Mouse (Mus musculus): Measurements from ENCODE around the gene Slc38a2. TPM values are rescaled to one million over a fixed set of nuclear protein-coding genes. Genes with fewer than 3 reads are reported as not detected.

The Slc38a2 gene
- total RNA-seq, 2 experiments from 2014 or later: 63.8 to 137 TPM

DNA sequence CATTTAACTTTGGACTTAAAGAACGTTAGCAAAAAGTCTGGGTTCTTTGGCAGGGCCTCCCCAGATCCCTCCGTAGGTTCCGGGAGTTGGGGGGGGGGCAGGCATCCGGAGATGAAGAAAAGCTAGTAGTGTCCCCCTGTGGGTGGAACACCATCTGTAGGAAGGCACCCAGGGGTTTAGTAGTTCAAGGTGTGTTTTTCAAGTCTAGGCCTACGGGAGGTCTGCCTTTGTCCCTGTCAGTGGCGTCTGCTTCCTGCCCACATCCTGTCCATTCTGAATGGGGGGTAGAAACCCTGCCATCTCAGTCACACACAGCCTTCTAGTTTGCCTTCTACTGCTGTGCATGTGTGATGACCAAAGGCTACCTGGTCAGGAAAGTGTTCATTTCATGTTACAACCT is 20.6 kb upstream of the Slc38a2 start:
- peak; percentile 70 for ATAC-seq (ENCODE audit: poor library complexity, severe bottlenecking)

DNA sequence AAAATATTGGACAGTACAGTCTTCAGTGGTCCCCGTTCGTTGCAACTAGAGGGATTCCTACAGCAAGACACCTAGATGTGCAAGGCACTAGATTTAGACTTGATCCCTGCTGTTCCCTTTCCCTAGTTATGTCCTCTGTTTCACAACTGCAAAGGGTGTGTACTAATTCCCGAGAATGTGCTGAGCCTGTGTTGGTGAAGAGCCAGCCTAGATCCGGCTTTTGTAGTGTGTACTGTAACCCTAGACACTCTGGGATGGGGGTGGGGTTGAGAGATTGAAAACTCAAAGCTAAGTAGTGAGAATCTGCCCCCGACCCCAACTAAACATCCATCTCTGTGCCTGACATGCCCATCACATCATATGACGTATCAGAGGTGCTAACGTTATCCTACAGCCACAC is 18.9 kb upstream of the Slc38a2 start:
- ATAC-seq (ENCODE audit: poor library complexity, severe bottlenecking): no peak

DNA sequence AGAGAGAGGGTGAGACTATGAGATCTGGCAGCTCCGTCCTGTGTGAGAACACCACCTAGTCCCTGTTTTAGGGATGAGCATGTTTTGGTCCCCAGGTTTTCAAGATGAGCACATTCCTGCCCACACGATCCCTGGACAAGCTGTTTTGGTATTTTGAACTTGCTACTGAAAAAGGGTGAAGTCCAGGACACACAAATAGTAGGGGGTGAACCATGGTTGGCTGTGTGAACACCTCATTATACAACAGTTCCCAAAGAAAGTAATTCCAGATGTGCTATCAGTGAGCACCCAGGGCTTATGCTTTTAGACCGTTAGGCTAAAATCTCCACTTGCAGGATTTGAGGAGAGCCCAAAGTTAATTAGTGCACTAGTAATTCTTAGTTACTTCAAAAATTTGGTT is 17.7 kb upstream of the Slc38a2 start:
- ATAC-seq (ENCODE audit: poor library complexity, severe bottlenecking): no peak

DNA sequence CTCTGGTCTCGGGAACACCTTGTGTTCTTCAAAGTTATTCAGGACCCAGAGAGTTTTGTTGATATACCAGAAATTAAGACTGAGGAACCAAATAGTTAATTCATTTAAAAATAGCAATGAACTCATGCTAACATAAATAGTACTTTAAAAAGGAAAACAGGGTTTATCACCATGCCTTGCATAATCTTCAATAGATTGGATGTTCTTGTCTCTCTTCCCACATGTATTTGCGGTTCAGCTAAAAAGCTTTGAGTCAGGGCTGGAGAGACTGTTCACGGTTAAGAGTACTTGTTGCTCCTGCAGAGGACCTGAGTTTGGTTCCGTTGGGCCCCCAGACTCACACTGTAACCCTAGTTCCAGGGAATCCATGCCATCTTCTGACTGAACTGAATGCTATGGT is 16.8 kb upstream of the Slc38a2 start:
- no peak for ATAC-seq (ENCODE audit: poor library complexity, severe bottlenecking)

DNA sequence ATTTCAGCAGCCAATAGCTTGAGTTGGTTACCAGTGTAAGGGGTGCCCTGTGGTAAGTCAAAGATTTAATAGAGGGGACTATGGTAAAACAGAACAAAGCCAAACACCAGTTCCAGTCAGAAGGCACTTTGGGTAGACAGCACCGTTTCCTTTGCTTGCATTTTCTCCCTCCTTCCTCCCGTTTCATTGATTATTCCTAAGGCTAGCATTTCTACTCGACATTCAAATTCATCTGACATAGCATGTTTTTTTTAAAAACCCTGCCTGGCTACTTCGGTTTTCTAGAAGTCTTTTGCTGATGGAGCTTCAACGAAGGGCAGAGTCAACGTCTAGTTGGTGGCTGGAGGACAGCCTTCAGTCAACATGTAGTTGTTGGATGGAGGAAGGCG is 16.2 kb upstream of the Slc38a2 start:
- ATAC-seq (ENCODE audit: poor library complexity, severe bottlenecking): no peak

DNA sequence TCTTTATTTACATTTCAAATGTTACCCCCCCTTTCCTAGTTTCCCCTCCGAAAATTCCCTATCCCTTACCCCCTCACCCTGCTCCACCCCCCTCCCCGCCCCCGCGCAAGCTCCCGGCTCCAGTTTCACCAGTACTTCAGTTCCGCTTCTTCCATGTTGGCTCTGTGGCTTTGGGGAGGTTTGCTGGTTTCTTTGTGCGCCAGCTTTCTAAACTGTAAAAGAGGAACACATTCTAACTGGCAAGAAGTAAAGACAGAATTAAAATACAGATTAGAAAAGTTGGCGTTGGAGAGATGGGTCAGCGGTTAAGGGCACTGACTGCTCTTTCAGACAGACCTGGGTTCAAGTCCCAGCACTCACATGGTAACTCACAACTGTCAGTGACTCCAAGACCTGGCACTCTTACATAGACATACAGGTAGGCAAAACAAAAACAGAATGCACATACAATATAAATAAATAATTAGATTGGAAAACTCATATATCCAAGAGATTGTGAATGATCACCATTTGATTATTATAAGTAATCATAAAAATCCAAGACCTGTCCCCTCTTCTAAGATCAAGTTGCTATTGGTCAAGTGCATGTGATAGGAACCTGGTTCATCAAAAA is 15.7 kb upstream of the Slc38a2 start:
- peak; percentile 92 for ATAC-seq (ENCODE audit: poor library complexity, severe bottlenecking)

DNA sequence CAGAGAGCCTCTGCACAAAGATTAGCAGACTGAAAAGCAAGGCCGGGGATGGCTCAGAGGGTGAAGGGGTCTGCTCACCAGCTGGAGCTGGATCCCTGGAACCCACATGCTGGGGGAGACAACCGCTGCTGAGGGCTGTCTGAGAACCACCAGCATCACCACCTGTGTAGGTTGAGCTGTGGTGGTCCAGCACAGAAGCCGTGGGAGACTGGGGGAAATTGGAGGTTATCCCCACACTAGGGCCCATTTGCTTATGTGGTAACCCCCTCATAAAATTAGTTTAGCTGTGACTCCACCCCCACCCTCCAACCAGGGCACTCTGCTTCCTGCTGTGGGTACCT is 15.1 kb upstream of the Slc38a2 start:
- ATAC-seq (ENCODE audit: poor library complexity, severe bottlenecking): peak; percentile 7; the same call in 1 of the 2 replicates

DNA sequence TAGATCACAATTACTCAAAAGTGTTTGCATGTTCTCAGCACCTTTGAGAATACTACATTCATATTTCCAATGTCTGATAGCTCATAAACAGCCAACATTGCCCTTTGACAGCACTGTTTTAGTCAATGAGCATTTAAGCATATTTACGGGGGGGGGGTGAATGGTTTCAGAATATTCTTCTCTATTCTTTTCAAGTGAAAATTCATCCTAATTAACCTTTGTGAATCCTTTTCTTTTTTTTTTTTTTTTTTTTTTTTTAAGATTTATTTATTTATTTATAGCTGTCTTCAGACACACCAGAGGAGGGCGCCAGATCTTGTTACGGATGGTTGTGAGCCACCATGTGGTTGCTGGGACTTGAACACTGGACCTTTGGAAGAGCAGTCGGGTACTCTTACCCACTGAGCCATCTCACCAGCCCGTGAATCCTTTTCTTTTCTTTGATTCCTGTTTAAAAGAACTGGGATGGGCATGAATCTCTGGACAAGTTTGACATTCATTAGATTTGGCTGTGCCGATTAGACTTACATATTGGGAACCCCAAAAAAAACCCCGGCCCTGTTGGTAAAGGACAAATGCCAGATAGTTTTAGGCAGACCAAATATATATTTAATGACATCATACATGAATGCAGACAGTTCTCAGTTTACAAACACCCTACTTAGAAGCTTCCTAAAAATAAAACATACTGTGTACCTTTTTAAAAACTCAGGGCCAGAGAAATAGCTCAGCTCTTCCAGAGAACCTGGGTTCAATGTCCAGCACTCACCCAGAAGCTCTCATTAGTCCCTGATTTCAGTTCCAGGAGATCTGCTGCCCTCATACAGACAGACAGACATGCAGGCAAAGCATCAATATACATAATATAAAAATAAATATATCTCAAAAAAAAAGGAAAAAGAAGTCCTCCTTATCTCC is 14.5 kb upstream of the Slc38a2 start:
- no peak for ATAC-seq (ENCODE audit: poor library complexity, severe bottlenecking)

DNA sequence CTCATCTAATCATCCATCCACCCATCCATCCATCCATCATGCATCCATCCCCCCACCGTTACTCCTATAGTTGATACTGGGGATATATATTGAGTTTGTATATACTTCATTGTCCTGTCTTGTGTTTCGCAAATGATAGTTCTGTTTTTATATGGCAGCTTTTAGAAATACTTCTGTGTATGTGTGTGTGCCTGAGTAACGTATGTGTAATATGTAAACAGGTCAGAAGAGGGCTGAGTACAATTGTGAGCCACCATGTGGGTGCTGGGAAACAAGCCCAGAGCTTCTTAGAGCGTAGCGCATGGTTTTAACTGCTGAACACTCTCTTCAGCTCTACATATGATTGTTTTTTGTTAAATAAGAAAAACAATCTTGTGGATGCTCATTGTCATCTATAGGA is 12.8 kb upstream of the Slc38a2 start:
- no peak for ATAC-seq (ENCODE audit: poor library complexity, severe bottlenecking)

DNA sequence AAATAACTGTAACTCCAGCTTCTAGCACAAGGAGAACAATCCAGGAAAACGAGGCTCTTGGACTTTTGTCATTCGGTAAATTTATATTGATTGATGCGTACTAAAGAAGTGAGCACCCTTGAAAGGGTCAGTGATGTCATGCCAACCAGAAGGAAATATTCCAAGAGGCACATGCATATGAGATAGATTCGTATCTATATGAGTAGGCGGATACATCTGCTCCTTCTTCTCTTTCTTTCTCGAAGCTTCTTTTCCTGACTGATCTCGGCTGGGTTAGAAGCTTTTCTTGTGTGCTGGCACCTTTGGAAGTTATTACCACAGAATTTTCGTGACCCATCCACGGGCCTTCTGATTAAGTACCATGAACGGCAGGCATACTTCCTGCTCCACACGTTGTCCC is 12.1 kb upstream of the Slc38a2 start:
- no peak for ATAC-seq (ENCODE audit: poor library complexity, severe bottlenecking)

DNA sequence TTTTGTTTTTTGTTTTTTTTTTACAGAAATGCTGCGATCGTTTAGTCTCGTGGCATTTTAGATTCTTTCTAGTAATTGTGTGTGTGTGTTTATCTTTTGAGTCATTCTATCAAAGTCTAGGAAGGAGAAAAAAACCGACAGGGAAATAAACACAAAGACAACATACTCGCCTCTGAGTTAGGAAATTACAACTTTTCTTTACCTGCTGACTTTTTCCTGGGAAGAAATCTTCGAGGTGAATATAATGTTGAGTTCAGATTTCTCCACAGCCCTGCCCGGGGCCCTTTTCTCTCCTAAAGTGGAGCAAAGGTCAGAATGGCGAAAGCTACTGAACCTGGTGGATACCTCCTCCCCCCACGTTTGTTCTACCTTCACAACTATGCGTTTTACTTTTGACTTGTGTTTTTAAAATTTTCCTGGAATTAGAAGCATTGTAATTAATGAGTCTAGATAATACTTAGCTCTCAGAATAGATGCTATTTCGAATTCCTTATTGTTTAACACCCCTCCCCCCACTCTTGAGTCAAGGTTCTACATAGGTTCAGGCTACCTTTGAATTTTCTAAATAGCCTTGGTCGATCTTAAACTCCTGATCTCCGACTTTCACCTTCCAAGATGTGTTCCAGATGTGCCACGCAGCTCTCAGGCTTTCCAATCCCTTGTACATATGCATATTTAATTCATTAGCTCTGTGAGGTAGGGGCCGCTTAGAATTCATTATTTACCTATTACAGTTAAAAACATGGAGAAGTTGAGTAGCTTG is 11.0 kb upstream of the Slc38a2 start:
- no peak for ATAC-seq (ENCODE audit: poor library complexity, severe bottlenecking)

DNA sequence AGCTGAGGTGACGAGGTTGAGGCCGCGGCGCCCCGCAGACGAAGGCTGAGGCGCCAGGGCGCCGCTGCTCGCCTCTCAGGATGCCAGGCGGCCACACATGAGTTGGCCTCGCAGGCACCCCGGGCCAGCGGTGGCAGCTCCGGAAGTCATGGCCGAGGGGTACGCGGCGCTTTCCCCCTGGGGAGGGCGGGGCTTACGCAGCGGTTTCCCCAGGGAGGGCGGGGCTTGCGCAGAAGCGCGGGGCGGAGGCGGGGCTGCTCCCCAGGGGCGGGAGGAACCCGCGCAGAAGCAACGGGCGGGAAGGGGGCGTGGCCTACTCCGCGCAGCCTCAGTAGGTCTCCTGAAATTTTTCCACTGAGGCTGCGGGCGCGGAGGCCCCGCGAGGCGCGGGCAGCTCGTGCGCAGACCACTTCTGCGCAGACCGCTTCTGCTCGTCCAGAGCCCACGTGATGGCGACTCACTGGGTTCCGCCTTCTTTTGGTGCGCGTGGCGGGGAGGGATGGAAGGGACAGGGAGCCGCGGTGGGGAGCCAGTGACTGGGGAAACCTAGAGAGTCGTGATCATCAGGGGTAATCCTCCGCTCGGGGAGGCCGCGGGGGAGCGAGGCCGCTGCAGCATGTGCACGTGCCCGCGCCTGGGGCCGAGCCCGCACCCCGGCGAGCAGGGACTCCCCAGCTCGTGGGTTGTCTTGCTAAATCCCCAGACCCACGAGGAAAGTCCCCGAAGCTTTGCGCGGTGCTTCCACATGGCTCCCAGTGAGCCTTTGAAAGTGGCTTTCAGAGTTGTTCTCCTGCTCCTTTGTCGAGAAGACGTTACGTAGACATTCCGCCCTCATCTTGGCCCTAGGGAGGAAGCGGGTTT is 10.2 kb upstream of the Slc38a2 start:
- ATAC-seq (ENCODE audit: poor library complexity, severe bottlenecking): peak; percentile 88

DNA sequence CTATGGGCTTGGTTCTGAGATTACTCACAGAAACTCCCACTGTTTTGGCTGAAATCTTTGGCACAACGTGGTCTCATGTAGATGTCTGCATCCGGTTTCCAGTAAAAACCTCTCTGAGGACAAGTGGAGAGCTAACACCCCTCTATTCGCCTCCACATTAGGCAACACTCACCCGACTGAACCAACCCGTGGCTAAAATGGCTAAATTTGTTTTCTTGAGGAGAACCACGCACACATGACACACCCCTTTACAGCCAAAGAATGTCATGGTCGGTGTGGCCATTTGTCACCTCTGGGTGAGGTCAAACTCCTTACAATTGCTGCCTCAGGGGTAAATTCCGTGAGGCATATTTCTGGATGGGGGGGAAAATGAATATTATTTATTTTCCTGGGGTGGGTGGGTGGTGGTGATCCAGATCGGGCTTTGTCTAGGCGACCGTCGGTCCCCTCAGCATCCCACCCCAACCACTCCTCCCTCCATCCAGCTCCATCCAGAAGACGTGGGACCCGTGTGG is 9.5 kb upstream of the Slc38a2 start:
- no peak for ATAC-seq (ENCODE audit: poor library complexity, severe bottlenecking)

DNA sequence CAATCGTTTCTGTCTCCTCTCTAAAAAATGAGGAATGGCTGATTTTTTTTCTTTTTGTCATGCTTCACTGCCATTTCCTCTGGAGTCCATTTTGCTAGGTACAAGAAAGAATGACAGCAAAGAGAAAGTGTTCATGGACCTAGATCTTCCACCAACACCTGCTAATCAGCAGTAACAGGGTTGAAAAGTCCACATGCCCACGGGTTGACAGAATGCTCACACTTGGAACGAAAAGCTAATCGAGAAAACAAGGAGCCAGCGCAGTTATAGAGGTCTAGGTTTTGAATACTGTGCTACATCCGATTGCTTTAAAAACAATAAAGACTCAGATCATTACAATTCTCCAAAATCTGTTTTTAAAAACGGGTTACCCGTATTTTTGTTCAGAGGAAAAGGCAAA is 8.9 kb upstream of the Slc38a2 start:
- ATAC-seq (ENCODE audit: poor library complexity, severe bottlenecking): no peak

DNA sequence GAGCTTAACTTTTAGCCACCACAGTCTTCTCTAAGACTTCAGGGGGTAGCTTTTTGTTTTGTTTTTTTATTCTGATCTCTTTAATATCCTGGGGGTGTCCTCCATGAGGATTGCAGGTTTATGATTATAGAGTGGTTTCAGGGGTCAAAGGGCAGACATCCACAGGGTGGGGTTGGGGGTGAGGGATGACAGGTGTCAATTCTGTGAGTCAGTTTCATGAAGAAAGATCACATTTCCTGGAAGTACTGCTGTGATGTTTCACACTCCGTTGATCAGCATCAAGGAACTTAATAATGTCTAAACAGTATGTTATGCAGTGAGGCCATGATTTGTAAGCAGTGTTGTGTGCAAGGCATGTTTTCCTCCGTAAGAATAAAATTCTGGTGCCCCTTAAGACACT is 8.4 kb upstream of the Slc38a2 start:
- ATAC-seq (ENCODE audit: poor library complexity, severe bottlenecking): no peak

DNA sequence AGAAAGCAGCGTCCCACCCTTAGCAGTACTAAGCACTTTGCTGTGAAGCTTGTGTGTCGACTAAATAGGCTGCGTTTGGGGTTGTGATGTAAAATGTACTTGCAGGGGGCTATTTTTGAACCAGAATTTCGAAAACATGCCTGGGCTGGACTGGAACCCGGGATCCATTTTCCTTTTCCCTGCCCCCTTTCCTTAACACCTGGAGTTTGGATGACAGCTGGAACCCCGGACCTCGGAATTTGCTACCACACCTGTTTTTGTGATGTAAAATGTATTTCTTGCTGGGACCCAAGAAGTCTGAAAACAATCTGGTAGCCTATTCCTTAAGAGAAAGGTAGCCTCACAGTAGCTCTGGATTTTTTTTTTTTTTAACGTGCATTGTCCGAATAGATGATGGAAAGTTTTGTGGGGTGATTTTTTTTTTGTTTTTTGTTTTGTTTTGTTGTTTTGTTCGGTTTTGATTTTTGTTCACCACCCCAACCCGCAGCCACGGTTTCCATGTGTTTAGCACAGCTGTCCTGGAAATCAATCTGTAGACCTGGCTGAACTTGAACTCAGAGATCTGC is 3.0 kb upstream of the Slc38a2 start:
- ATAC-seq (ENCODE audit: poor library complexity, severe bottlenecking): no peak

DNA sequence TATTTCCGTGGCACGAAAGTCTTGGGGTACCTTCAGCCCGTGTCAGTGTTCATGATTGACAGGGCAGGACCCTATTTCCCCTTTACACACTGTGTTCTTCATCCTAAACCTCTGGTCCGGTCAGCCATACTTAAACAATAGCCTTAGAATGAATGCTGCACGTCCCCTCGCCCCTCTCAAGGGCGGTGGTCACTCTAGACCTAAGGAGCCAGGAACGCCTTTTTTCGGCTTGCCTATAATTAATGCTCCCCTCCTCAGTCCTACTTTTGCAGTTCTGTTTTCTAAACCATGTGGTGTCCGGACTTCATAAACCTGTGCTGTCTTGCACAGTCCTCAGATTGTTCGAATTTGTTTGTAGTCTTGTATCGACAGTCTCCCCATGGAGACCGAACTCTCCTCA is 1.2 kb upstream of the Slc38a2 start:
- no peak for ATAC-seq (ENCODE audit: poor library complexity, severe bottlenecking)

DNA sequence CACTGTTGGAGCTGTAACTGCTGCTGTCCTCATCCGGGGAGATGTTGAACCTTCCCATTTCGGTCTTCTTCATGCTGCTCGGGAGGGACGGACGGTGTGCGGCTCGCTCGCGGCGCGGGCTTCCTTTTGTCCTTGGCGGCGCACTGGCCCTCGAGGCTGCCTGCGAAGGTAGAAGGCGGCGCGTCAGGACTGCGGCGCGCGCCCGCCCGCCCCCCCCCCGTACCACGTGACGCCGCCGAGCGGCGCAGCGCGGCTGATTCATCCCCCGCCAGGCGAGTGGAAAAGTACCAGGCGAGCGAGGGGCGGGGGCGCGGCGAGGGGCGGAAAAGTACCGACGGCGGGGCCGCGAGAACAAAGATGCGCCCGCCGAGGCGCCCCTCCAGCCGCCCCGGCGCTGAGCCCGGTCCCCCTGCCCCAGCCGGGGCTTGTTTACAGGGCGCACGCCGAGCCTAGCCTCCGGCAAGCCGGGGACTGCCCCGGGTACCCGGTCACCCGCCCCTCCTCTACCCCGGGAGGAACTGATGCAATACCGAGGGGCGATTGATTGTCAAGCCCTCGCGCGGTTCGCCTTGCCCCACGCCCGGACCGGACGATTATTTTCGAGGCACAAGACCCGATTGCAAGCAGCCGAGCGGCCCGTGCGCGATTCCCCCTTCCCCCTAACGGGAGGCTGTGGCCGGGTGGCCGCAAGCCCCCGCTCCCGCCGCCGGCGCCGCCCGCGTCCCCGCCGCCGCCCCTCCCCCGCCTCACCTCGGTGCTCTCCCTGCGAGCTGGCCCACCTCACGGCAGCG is 677 bp downstream of the Slc38a2 start:
- ATAC-seq (ENCODE audit: poor library complexity, severe bottlenecking): peak; percentile 53

DNA sequence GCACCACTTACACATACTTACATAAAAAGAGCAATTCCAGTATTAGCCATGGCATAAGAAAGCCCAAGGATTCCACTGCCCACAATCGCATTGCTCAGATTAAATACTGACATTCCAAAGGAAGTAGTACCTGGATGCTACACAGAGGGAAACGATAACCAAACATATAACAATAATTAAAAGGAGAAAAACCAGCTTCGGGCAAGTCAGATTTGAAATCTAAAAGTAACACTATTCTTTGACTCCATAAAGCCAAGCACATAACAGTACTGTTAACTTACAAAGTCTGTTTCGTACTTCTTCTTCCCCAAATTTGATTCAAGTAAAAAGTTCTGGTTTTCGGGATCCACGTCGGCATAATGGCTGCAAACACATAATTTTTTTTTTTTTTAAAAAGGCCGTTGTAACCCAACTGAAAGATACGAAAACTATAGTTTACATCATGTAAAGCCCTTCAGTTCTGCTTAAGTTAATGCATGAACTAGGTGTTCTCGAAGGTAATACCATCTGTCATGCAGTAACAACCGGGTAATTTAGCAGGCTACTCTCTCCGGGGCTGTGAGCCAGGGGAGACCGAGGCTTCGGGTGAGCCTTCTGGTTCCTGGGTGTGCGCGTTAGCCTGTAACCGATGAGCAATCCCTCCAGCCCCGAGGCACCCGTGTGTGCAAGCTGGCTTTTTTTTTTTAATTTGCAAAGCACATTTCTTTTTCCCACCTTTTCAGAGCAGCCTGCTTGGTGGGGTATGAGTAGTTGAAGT is 1.5 kb downstream of the Slc38a2 start:
- ATAC-seq (ENCODE audit: poor library complexity, severe bottlenecking): no peak

Measured in megakaryocyte, adult 5-6 weeks (primary cell).